Mouse (Mus musculus): ENCODE measurements around the gene Anpep.
"Not testable (repeated sequence)": the region's sequence is repeated elsewhere in the genome, so short reads cannot be mapped to it uniquely, and the experiment has no call there.

The Anpep gene

GRCm38 (mm10) chr7:79810611-79811506 is 50.0 kb downstream of the Anpep start, which contains the start of gene Mesp2:
TSS of gene Mesp2 (plus strand) at chr7:79810727.
- peak; percentile 58 to 69 for DNase-seq (ENCODE audit: low spot score in 2 of 2)

- no peak for DNase-seq (ENCODE audit: low spot score in 2 of 2)
Measured at GRCm38 (mm10) chr7:79808561-79808960, 52.3 kb downstream of the Anpep start.

DNA sequence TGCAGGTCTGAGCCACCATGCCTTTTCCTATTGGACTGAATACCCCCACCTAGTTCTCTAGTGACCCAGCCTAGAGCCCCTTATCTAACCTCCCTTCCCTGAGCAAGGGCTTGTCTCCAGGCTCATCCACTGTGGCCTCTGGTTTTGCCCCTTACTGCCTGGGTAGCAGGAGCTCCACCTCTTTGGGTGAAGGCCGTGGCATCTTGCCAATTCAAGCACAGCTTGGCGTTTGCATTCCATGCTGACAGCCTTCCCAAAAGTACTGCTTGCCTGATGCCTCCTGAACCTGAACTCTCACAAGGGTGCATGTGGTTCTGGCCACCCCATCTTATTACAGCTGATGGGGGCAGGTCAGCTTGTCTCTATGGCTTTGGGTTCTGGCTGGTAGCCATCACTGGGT is 57.0 kb downstream of the Anpep start:
- no peak for DNase-seq (ENCODE audit: low spot score in 2 of 2)

GRCm38 (mm10) chr7:79802037-79802436 is 58.8 kb downstream of the Anpep start:
- no peak for DNase-seq (ENCODE audit: low spot score in 2 of 2)

GRCm38 (mm10) chr7:79801391-79801790 is 59.5 kb downstream of the Anpep start:
- DNase-seq (ENCODE audit: low spot score in 2 of 2) = no peak

GRCm38 (mm10) chr7:79800336-79800735 is 60.5 kb downstream of the Anpep start:
- no peak for DNase-seq (ENCODE audit: low spot score in 2 of 2)

- no peak for DNase-seq (ENCODE audit: low spot score in 2 of 2)
Measured at GRCm38 (mm10) chr7:79799506-79799905, 61.4 kb downstream of the Anpep start.

GRCm38 (mm10) chr7:79799048-79799447 is 61.8 kb downstream of the Anpep start:
- peak; percentile 30 to 49 for DNase-seq (ENCODE audit: low spot score in 2 of 2)

GRCm38 (mm10) chr7:79798606-79799005 is 62.3 kb downstream of the Anpep start:
- DNase-seq (ENCODE audit: low spot score in 2 of 2) = no peak

DNA sequence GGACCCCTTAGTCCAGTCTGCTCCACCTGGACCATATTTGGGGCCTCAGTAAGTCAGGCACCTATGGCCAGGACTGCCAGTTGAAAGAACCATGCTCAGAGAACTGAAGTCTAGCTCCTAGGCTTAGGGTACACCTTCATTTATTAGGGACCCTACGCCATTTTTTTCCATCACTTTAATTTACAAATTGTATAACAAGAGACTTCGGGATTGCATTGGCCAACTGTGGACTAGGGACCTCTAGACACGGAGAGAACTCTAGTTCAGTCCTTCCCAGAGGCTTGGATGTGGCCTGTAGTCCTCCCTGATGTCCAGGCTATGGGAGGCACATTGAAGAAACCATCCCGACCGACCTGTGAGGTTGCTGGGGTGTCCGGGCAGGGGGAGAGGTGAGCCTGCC is 67.2 kb downstream of the Anpep start, which contains the start of gene Mesp1:
TSS of gene Mesp1 (minus strand) at position 101 of the 400 bp plus-strand sequence.
- DNase-seq (ENCODE audit: low spot score in 2 of 2) = no peak

DNA sequence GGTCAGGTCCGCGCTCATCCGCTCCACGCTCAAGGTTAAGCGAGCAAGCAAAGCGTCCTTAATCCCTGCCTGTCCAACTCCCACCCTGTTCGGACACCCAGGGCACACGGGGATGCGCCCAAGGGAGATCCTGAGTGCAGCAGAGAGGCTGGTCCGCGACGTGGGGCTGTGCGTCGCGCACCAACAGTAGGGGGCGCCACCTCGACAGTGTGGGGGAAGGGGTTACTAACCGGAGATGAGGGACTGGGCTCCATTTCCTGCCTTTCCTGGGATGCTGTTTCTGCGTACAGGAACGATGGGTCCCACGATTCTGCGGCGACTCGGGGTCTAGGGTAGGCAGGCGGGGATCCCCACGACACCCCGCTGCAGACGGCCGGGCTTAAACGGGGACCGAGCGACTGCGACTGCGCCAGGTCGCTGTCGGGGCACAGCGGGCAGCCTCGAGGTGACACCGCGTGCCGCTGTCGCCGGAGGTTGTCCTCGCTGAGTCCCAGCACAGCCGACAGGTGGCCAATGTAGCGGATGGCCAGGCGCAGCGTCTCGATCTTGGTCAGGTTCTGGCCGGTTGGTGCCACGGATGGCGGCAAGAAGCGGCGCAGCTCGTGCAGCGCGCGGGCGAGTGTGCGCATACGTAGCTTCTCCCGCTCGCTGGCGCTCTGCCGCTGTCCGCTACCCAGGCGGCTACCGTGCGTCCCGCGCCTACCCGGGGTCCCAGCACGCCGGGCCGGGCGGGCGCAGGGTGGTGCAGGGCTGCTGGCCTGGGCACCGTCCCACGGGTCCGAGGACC is 68.0 kb downstream of the Anpep start:
- DNase-seq (ENCODE audit: low spot score in 2 of 2) = no peak

DNA sequence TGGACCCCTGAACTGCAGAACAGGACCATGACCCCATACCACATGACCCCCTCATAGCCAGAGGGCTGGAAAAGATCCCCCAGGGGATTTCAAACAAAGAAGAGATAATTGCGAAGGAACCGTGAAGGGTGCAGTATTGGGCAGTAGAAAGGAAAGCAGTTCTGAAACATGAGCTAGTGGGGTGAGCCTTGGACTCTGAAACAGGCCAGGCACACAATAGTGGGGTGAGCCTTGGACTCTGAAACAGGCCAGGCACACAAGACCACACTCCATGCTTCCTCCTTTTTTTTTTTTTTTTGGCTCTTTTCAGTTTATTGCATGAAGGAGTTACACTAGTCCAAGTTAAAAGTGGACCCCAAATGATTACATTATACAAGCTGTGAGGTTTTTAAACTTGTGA is 71.0 kb downstream of the Anpep start:
- DNase-seq (ENCODE audit: low spot score in 2 of 2) = not testable (repeated sequence)

GRCm38 (mm10) chr7:79786295-79786694 is 74.6 kb downstream of the Anpep start:
- peak in 1 of 2 experiments; percentile 46 for DNase-seq (ENCODE audit: low spot score in 2 of 2)

DNA sequence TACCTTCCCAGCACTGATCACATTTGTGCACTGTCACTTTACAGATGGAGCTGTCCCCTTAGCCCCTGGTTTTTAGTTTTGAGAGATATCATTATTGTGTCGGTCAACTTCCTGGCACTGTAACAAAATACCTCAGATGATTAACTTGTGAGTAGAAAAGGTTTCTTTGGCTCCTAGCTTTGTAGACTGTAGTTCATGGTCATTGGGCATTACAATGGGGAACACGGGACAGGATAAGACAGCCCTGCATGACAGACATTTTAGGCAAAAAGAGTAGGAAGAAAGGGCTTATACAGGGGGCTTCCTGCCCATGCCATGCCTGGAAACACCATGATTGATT is 78.4 kb downstream of the Anpep start:
- DNase-seq (ENCODE audit: low spot score in 2 of 2) = no peak

GRCm38 (mm10) chr7:79781826-79782515 is 78.9 kb downstream of the Anpep start:
- no peak for DNase-seq (ENCODE audit: low spot score in 2 of 2)

DNA sequence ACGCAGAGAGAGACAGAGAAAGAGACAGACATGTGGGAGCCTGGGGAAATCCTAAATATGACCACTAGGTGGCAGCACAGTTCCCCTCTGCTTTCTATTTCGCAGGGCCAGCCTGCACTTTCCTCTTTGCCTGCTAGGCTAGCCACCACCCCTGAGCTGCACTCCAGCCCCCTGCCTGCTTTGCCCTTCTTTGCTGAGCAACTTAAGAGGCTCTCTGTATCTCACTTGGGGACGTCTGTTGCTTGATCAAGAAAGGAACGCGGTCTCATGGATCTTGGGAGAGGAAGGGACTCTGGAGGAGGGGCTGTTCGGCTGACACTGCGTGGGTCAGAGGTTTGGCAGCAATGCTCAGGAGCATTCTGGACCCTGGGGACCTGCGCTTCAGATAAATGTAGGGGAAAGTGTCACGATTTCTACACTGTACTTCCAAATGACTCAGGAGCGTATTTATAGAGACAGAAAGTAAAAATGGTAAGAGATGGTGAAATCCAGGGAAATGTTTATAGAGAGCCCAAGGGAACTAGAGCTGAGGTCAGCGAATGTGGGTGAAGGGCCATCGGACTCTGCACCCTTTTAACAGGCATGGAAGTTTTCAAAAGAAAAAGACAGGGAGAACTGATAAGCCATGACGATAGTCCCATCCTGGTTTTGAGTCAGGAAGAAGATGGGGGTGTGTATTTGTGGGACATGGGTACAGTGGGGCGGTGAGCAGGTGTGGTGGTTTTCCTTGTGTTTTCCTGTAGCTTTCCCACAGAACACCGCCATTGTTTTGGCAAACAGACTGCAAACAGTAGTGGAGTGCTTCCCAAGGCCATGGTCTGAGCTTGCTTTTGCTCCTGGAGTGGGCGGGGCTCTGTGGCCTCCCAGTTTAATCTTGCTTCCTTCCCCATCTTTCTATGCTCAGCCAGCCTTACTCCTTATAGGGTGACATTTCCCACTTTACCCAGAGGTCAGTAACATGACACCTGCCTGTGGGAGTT is 79.9 kb downstream of the Anpep start:
- peak; percentile 46 to 64 for DNase-seq (ENCODE audit: low spot score in 2 of 2)
